Mouse (Mus musculus) large intestine, adult 2 months (tissue): Measurements from ENCODE around the gene Hpcal1. TPM values are rescaled to one million over a fixed set of nuclear protein-coding genes. Genes with fewer than 3 reads are reported as not detected.
"Not testable (repeated sequence)": the region's sequence is repeated elsewhere in the genome, so short reads cannot be mapped to it uniquely, and the experiment has no call there.

Experiments
- DNase-seq: peaks from one replicate; pipeline ENCODE4 v3.0.0-alpha.2; 2012; ENCODE audit warnings: low read depth, low spot score
- WGBS: fragments of 180-500 bp; shearing (Covaris S2); methylation state at CpG from one replicate; pipeline ENCODE4 v1.1.7; 2018; 5-methylcytosine and 5-hydroxymethylcytosine counted together
- polyA plus RNA-seq: library from polyadenylated mRNA; depleted of rRNA; stranded (reverse); fragments of >200 nt; gene quantifications from 2 replicates; pipeline ENCODE4 v1.2.3, GENCODE M21; 2012; rRNA removed

Hpcal1 gene
- polyA plus RNA-seq, 1 experiment, result 86.2 TPM

GRCm38 (mm10) chr12:17763054-17763453 is 72.4 kb downstream of the Hpcal1 start:
- DNase-seq, result no peak

GRCm38 (mm10) chr12:17764005-17764404 is 73.3 kb downstream of the Hpcal1 start:
- no peak for DNase-seq
- WGBS, result 42% methylated on average over 3 of the region's 3 CpGs

GRCm38 (mm10) chr12:17767567-17767966 is 76.9 kb downstream of the Hpcal1 start:
- not testable (repeated sequence) for DNase-seq
- WGBS, result 83% methylated on average over 1 of the region's 1 CpGs

- no peak for DNase-seq
- 51% methylated on average over 2 of the region's 2 CpGs for WGBS
Measured at GRCm38 (mm10) chr12:17769476-17770172, 79.0 kb downstream of the Hpcal1 start.

- DNase-seq, result no peak
- WGBS, result 36% methylated on average over 2 of the region's 2 CpGs
Measured at GRCm38 (mm10) chr12:17770538-17770937, 79.9 kb downstream of the Hpcal1 start.

GRCm38 (mm10) chr12:17773721-17774120 is 83.1 kb downstream of the Hpcal1 start:
- WGBS, result 28% methylated on average over 5 of the region's 5 CpGs
- DNase-seq, result not testable (repeated sequence)

- WGBS, result 39% methylated on average over 3 of the region's 3 CpGs
- not testable (repeated sequence) for DNase-seq
Measured at GRCm38 (mm10) chr12:17774842-17775241, 84.2 kb downstream of the Hpcal1 start.

GRCm38 (mm10) chr12:17778320-17778719 is 87.7 kb downstream of the Hpcal1 start:
- no peak for DNase-seq
- whole genome bisulfite sequencing, result 34% methylated on average over 3 of the region's 3 CpGs

GRCm38 (mm10) chr12:17779093-17779492 is 88.4 kb downstream of the Hpcal1 start:
- no peak for DNase-seq
- WGBS, result 74% methylated on average over 3 of the region's 3 CpGs

- 72% methylated on average over 3 of the region's 3 CpGs for WGBS
- DNase-seq, result no peak
Measured at GRCm38 (mm10) chr12:17789486-17789885, 98.8 kb downstream of the Hpcal1 start.

GRCm38 (mm10) chr12:17791111-17791510 is 100.5 kb downstream of the Hpcal1 start:
- no peak for DNase-seq
- WGBS, result 89% methylated on average over 6 of the region's 6 CpGs

GRCm38 (mm10) chr12:17792756-17793155 is 102.1 kb downstream of the Hpcal1 start:
- DNase-seq, result no peak
- 82% methylated on average over 1 of the region's 1 CpGs for WGBS

GRCm38 (mm10) chr12:17795660-17796278 is 105.1 kb downstream of the Hpcal1 start:
- DNase-seq, result peak; percentile 64
- WGBS, result 65% methylated on average over 3 of the region's 3 CpGs

GRCm38 (mm10) chr12:17798261-17798660 is 107.6 kb downstream of the Hpcal1 start:
- WGBS, result 91% methylated on average over 11 of the region's 11 CpGs
- DNase-seq, result not testable (repeated sequence)

- 22% methylated on average over 2 of the region's 2 CpGs for WGBS
- DNase-seq, result peak; percentile 44
Measured at GRCm38 (mm10) chr12:17808542-17808941, 117.9 kb downstream of the Hpcal1 start.

GRCm38 (mm10) chr12:17835279-17835678 is 144.6 kb downstream of the Hpcal1 start:
- WGBS, result 80% methylated on average over 1 of the region's 1 CpGs
- DNase-seq, result not testable (repeated sequence)

Other genes starting within 250 kb of the Hpcal1 start
- gene Odc1, start 146.1 kb upstream of the Hpcal1 start, polyA plus RNA-seq, result 121 and 122 TPM in 2 replicates